Mouse (Mus musculus) adrenal gland (tissue): ENCODE data around the gene Gtdc1.
"Not testable (repeated sequence)": the region's sequence is repeated elsewhere in the genome, so short reads cannot be mapped to it uniquely, and the experiment has no call there.

ENCODE experiments used
- intact Hi-C: fragments of 180-260 bp; cut with DNase I; formaldehyde crosslinking; loops from one replicate; pipeline ENCODE4 v1.15.1; 2025

The Gtdc1 gene

GRCm38 (mm10) chr2:44625154-44625553, 302.3 kb downstream of the Gtdc1 start:
- intact Hi-C loops, result no loop called here

DNA sequence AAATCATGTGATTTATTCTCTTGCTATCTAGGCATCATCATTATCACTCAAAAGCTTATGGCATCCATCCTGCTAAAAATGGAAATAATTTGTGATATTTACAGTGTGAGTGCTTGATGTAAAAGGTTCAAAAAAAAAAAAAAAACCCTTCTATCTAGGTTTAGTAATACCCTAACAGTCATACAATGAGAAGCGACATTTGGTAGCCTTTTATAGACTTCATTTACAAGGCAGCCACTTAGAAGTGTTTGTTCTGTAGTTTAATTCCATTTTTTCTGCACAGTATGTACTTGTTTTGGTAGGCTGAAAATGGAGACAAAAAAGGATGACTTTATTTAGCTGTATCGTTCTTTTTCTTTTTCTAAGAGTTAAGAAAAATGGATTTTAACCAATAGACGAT, 305.0 kb downstream of the Gtdc1 start:
- intact Hi-C loops, result no loop called here

- intact Hi-C loops, result not testable (repeated sequence)
These were observed 327.8 kb downstream of the Gtdc1 start for GRCm38 (mm10) chr2:44599653-44600052.

GRCm38 (mm10) chr2:44594276-44594675, 333.2 kb downstream of the Gtdc1 start:
- intact Hi-C loops, result no loop called here

DNA sequence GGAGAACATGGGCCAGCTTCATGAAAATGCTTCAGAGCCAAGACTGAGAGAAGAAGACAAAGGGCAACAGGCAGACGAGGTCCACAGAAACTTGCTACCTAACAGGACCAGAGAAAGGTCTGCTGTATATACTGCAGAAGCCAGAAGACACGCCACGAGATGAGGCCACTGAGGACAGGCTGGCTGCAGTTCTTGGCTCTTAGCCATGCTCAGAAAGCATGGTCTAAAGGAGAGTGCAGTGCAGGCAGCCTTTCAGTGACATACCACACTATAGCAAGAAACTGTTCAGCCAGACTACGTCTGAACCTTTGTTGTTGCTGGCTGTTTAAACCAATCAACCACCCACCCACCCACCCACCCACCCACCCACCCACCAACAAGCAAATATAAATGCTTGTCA, 336.6 kb downstream of the Gtdc1 start:
- intact Hi-C loops, result no loop called here

DNA sequence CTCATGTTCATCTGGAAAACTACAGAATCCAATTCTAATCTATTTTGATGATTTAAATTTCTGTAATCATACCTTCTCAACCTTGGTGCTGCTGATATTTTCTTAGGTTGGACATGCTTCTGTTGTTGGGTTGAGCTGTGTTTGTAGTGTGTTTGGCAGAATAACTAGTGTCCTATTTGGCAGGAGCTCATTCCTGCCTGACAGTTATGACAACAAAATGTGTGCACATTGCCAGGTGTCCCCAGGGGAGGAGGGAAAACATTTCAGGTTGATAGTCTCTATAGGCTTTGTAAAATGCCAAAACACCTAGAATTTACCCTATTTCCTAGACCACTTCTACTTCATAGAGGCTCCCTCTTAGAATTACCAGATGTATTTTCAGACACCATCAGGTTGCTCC, 343.4 kb downstream of the Gtdc1 start:
- intact Hi-C loops, result no loop called here

DNA sequence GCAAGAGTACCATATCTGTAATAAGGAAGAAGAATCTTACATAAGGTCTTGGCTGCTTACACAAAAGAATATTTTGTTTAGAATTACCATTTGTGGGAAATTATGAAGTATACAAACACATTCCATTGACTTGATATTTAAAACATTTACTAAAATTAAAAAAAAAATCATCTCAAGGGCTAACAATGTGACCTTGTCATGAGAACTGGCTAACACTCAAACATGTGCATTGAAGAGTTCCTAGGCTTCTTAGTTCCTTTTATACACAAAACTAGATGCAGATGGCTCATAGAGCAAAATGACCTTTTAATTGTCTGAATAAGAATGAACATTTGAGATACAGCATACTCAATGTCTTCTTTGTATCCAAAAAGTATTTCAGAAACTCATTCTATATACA, 344.0 kb downstream of the Gtdc1 start:
- intact Hi-C loops, result no loop called here

GRCm38 (mm10) chr2:44571810-44572209, 355.6 kb downstream of the Gtdc1 start:
- intact Hi-C loops, result no loop called here

DNA sequence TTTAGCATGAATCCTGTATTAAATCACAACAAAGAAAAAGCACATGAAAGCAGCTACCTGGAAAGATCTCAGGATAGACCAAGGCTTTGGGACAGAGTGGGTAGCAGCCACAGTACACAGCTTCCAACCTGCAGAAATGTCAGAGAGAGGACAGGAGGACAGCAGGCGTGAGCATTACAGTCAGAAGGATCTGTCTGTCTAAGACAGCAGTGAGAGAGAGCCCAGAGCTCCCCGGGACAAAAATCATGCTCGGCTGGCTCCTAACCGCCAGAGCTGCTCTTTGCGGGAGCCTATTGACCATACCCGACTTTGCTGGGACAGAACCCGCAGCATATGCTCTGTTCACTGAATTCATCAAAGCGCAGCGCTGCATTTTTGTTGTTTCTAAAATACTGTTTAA, 356.3 kb downstream of the Gtdc1 start:
- intact Hi-C loops, result no loop called here

DNA sequence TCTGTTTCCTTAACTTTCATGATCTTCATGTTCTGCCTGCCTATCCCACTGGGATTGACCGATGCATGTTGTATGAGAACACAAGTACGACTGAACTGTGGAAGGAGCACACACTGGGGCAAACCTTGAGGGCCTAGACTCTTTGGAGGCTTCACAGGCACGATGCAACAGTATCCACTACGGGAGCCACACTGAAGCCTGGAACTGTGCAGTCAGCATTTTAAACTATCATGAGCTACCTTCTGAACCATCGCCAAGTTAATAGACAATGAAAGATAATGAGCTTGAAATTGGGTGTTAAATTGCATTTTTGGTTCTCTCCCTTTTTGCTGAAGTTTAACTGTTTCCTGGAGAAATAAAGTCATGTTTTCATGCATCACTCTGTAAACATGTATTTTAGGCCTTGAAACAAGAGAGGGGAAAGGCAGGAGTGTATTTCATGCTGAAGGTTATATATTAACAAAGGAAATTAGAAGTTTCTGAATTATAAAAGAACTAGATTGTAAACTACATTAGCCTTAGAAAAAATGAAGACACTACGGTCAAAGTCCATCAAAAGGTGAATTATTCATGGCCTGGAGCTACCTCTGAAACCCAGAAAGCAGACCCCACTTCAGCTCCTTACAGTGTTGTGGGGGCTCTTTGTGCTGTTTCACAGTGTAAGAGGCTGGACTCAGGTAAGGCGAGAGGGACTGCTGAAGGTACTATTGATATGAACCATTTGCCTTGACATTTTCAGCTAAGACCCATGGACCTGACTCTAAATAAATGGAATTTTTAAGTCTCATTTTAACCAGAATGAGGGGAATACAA, 358.1 kb downstream of the Gtdc1 start:
- intact Hi-C loops, result no loop called here

GRCm38 (mm10) chr2:44564776-44565692, 362.4 kb downstream of the Gtdc1 start:
- intact Hi-C loops, result no loop called here

DNA sequence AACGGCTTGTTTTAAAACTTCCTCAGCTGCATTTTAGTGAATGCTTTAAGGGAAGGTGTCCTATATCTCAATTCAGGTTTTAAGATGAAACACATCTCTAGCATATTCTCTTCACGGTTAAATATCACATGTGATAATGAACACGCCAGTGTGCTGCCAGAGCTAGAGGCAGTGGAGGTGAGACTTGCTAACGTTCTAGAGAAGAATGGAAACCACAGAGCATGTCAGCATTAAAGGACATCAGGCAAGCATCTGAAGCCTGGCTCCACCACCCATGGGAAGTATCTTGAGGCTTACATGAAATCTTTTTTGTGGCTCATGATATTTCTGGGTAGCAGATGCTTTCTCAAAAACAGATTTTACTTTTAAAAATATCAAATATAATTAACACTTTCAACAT, 365.7 kb downstream of the Gtdc1 start:
- intact Hi-C loops, result no loop called here

DNA sequence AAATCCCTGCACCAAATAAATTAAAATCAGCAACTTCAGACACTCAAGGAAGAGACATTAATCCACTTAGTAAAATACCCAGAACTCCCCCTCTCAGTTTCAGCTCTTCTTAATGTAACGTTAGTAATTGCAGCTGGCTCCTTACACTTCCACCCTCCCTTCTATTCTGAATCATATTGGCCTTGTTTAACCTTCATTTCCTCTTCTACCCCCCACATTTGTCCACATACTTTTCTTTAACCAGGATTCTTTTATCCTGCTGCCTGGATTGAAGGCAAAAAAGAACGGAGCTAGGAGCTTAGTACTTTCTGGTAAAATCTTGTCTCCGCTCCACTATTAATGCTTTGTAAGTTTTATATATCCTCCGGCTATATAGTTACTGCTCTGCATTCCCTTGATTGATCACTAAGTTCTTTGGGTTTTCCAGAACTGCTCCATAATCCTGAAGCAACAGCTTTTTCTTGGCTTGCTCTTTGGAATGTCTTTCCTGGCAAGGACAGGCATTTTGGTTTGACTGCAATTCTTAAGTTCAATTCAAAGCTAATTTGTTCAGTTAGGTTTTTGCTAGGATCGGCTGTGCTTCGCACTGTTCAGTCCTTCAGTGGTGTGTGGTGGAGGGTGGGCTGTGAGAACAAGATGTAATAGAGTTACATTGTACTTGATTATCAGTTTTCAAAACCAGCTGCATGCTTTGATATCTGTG, 368.1 kb downstream of the Gtdc1 start:
- intact Hi-C loops, result loop anchor here (5.0 kb wide), 1 partner anchor 553 kb away; no protein-coding TSS in a partner anchor

DNA sequence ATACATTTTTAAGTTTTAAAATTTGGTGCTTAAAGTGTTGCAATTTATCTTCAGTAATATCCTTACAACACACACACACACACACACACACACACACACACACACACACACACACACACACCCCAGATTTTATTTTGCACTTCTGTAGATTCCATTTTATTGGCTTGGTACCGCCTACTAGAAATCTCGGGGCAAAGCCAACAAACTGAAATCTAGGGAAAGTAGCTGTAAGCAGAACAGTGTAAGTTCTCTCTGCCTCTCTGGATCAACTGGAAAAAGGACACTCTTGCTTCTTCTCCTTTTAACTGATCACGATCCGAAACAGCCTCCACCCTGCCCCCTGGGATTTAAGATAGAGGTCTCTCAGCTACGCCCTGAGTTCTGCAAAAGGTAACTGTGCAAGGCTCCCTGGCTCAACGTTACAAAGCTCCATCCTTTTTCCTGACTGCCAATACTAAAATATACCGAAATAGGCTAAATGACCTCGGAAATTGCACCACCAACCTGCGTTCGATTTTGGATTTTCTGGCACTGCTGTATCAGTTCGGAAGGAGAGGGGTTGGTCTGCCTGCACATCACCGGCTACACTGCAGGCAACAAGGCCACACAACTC, 369.7 kb downstream of the Gtdc1 start:
- intact Hi-C loops, result loop anchor here (5.0 kb wide), 1 partner anchor 555 kb away; no protein-coding TSS in a partner anchor

DNA sequence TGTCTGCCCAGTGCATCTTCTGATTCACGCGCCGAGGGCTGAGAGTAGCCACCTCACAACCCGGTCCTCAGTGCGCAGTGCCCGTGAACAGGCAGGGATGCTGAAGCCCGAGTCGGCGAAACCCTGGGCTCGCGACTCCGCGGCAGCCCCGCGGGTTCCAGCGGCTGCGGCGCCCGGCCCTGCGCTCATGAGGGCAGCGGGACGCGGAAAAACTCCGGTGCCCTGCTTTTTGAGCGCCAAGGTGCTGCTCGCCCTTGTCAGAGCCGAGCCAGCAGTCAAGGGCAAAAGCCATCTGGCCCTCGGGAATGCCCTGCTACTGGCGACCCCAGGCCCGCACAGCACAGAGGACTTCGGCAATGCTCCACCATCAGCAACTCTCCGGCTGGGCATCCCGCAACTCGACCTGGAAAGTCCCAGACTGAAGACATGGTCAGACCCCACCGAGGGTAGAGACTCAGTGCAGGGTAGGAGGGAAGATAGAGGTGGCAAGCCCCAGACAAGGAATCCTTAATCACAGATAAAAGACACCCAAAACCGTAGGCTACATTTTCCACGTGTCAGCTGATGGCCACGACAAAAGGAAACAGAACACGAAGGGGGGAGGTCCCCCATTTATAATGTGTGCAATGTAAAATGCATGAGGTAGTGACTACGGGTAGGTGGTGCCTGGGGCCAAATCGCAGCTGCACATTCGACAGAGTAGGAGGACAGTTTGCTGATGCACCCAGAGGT, 370.4 kb downstream of the Gtdc1 start:
- intact Hi-C loops, result loop anchor here (5.0 kb wide), 1 partner anchor 555 kb away; no protein-coding TSS in a partner anchor

GRCm38 (mm10) chr2:44554716-44555115, 372.7 kb downstream of the Gtdc1 start:
- intact Hi-C loops, result loop anchor here (5.0 kb wide), 1 partner anchor 558 kb away; no protein-coding TSS in a partner anchor

DNA sequence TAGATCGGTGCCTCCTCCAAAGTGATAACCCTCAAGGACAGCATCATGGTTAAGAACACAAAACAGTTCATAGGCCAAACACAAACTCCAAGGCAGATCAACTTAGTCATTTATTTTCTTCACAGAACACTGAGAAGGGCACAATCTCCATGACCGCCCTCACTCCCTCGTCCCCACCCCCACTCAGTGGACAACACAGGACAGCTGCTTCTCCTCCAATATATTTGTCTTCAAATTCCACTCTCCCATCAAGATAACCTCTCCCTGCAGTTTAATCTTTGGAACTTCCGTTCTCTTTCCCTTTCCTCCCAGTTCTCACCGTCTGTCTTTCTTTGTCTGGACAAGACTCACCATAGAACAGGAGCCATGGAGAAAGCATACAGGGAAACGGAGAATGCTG, 378.1 kb downstream of the Gtdc1 start:
- intact Hi-C loops, result no loop called here

DNA sequence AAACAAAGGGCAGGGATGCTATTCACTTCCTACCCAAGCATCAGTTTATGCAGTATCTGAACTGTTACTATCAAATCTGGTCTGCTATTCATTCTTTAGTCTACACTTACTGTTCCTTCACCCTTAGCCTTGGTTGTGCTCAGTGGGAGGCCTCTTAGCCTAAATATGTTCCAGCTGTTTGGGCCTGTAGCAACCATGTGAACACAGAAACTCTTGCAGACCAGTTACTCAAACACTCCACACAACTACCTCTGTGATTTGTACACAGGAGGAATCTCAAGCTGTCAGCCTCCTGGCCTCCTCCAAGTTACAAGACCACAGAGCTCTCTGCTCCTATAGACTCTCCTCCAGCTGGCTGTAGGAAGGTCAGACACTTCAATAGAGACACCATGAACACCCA, 384.7 kb downstream of the Gtdc1 start:
- intact Hi-C loops, result no loop called here

DNA sequence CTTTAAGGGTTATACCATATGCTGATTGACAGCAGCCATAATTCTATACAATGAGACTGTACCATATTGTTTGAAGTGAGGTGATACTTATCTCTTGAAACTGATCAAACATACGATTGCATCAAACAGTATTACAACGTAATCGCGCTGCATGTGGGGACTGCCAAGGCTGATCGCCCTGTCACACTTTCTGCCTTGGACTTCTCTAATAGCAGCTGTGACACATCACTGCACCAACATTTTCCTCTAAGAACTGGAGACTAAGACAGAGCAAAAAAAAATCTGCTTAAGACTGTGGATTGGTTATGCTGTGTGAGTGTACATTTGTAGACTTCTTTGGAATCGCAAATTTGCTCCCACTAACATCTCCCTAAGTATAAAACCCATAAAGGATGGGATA, 385.7 kb downstream of the Gtdc1 start:
- intact Hi-C loops, result no loop called here

DNA sequence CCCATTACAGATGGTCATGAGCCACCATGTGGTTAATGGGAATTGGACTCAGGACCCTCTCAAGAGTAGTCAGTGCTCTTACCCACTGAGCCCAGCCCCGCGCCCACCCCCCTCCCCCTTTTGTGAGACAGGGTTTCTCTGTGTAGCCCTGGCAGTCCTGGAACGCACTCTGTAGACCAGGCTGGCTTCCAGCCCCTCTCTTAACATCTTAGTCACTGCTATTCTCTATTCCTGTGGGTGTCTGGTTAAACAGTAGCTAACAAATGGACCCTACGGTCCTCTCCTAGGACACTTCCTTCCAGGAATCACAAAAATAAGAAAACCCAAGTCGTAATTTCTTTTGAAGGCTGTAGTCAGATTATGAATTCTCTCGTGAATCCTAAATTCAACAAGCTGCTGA, 386.6 kb downstream of the Gtdc1 start:
- intact Hi-C loops, result no loop called here
